Comparison of ENCODE assay signal across 8 mouse cellular contexts in the genomic region with DNA sequence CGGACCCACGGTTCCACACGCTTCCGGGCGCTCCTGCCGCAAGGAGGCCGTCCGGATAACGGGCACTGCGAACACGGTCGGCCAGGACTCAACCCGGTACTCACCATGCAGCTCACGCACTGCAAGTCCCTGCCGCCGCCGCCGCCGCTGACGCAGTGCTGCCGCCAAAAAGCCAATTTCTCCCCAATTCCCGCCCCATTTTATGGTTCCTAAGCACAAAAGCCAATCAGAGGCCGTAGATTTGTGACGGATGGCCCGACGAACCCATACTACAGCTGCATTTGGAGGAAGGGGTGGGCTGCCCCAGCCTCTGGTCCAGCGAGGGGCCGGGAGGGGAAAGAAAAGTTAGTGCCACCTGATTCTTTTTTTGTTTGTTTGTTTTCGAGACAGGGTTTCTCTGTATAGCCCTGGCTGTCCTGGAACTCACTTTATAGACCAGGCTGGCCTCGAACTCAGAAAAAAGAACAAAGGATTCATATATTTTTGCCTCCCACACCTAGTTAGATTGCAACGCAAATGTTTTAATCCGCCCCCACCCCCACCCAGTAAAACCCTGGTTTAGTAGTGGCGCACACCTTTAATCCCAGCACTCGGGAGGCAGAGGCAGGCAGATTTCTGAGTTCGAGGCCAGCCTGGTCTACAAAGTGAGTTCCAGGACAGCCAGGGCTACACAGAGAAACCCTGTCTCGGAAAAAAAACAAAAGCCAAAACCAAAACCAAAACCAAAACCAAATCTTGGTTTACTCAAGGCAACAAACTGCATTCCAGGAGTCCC.
DNase-seq lines count a peak whose midpoint lies in the region; ATAC-seq lines count a peak whose summit lies in the region.

No protein-coding gene starts in this region.

- DNase-seq in adrenal gland, adult (ENCODE audit: inconsistent age in 2 of 2, low spot score in 1 of 2) = peak; percentile 93 to 97
- peak; percentile 97 for DNase-seq in embryo, embryonic 10.5 days (ENCODE audit: low spot score)
- DNase-seq in gastrocnemius, postnatal 14 days = peak; percentile 82
- DNase-seq in left cerebral cortex, postnatal 10 days (ENCODE audit: extremely low spot score in 1 of 2, low spot score in 2 of 2) = peak; percentile 88
- peak; percentile 83 for DNase-seq in right cerebral cortex, postnatal 25 days
- peak; percentile 84 to 85 for DNase-seq in urinary bladder, postnatal 4 days (ENCODE audit: low spot score in 2 of 2)

- intact Hi-C loops in gastrocnemius, postnatal 14 days (cut with DNase I; ENCODE audit: low total_unique reads) = no loop called here
- intact Hi-C loops in left cerebral cortex, postnatal 10 days (cut with DNase I) = no loop called here

- ATAC-seq in inflammation-experienced regulatory T-cells, adult 6 months = peak; percentile 85
- ATAC-seq in megakaryocyte-erythroid progenitor cell, adult 5-6 weeks (replicated peaks; ENCODE audit: low FRiP score, low TSS enrichment, poor library complexity, severe bottlenecking) = peak; percentile 98

Comparison
In these comparisons a context has a peak if more than half of its experiments do, and no peak if none do; other contexts are left out.
1. Peak in every context shown above with its lines: DNase-seq and ATAC-seq.